8 mouse cellular contexts compared by ENCODE assay signal in the genomic region with DNA sequence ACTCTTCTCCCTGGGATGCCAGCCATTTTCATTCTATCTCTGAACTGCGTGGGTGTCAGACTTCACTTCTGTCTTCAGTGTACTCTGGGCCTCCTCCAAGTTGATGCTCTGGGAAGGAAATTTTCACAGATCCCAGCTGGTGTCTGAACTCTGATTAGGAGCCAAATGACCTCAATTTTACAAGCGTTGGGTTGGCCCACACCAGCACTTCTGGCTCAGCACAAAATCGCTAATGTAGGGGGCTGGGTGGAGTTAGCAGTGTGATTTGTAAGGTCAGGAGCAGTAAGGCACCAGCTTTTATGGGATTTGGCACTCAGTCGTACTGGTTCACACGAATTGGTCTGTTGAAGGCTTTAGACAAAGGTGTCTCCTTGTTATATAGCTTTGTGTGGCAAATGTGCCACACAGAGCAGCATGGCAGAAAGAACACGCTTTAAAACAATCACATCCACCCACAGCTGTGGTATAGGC.
A peak's percentile ranks its signal among the peaks of the same experiment; 100 is the strongest.
DNase-seq lines count a peak whose midpoint lies in the region; TF ChIP-seq lines count a peak whose summit lies in the region.

No protein-coding gene starts in this region.

- no peak overlapping the region for H3K9ac ChIP-seq in liver, adult 2 months (ENCODE audit: low read depth, low read length)

- no peaks in the 10 kb centered on the region for H3K36me3 ChIP-seq in liver, adult 2 months (ENCODE audit: control insufficient read depth, insufficient read depth, low read length)

- H3K4me3 ChIP-seq in liver, adult 2 months (ENCODE audit: insufficient read depth, low read depth, low read length) = no peak overlapping the region
- no peak overlapping the region for H3K4me3 ChIP-seq in lung, adult 2 months (replicated peaks; ENCODE audit: extremely low read depth, low read depth, low read length)

- H3K27ac ChIP-seq in liver, adult 2 months (replicated peaks; ENCODE audit: insufficient read depth, low read depth, low read length) = no peak overlapping the region

- H3K27me3 ChIP-seq in liver, adult 2 months (ENCODE audit: control insufficient read depth, insufficient read depth, low read length) = no peaks in the 10 kb centered on the region

- no peak for TF ChIP-seq CTCF in liver, adult 2 months (IDR thresholded peaks at IDR 0.05; ENCODE audit: low read depth, low read length)
- TF ChIP-seq CTCF in lung, adult 2 months (IDR thresholded peaks at IDR 0.05; ENCODE audit: insufficient read depth, low read length) = no peak

- H3K4me1 ChIP-seq in liver, adult 2 months (ENCODE audit: control insufficient read depth, insufficient read depth, low read length) = no peaks in the 10 kb centered on the region
- H3K4me1 ChIP-seq in lung, adult 2 months (ENCODE audit: control insufficient read depth, insufficient read depth, low read length) = no peaks in the 10 kb centered on the region

- no peaks in the 10 kb centered on the region for H3K79me2 ChIP-seq in liver, adult 2 months (ENCODE audit: control insufficient read depth, insufficient read depth, low read length)

- intact Hi-C loops in heart, postnatal 36 days (cut with DNase I) = no loop called here

- 53% methylated on average over 6 of the region's 6 CpGs for WGBS in liver, adult 2 months
- 49% methylated on average over 6 of the region's 6 CpGs for WGBS in lung, adult 2 months

- DNase-seq in liver, adult 2 months (ENCODE audit: extremely low read depth, low read depth, low spot score) = peak; percentile 45
- DNase-seq in liver = no peak
- peak; percentile 9 for DNase-seq in embryo, embryonic 10.5 days (ENCODE audit: low spot score)
- DNase-seq in heart, postnatal 36 days = peak; percentile 25 to 40
- DNase-seq in lung, adult 2 months = peak; percentile 4
- peak; percentile 49 to 70 for DNase-seq in urinary bladder, postnatal 36 days (ENCODE audit: low spot score in 2 of 2)
- no peak for DNase-seq in right cerebral cortex, adult 18-20 months
- no peak for DNase-seq in thymus, postnatal 0 days (ENCODE audit: low spot score)

- TF ChIP-seq POLR2A in liver, adult 2 months (IDR thresholded peaks at IDR 0.05; ENCODE audit: extremely low read depth, insufficient read depth, low read length) = no peak
- TF ChIP-seq POLR2A in lung, adult 2 months (IDR thresholded peaks at IDR 0.05; ENCODE audit: borderline replicate concordance, extremely low read depth, low read depth, low read length) = no peak

Comparison
In these comparisons a context has a peak if more than half of its experiments do, and no peak if none do; other contexts are left out.
1. DNase-seq: peak in liver, adult 2 months (single experiment), embryo, embryonic 10.5 days (single experiment), heart, postnatal 36 days (2 of 2), lung, adult 2 months (single experiment) and urinary bladder, postnatal 36 days (2 of 2); none in liver (single experiment), right cerebral cortex, adult 18-20 months (single experiment) and thymus, postnatal 0 days (single experiment).